Mouse (Mus musculus): ENCODE measurements at regions not wholly inside any gene's neighbourhood (a gene's known extent, or its start where the extent isn't known, plus 50 kb on each side); places are given as distances from the start of the nearest gene placed in this dataset.

DNA sequence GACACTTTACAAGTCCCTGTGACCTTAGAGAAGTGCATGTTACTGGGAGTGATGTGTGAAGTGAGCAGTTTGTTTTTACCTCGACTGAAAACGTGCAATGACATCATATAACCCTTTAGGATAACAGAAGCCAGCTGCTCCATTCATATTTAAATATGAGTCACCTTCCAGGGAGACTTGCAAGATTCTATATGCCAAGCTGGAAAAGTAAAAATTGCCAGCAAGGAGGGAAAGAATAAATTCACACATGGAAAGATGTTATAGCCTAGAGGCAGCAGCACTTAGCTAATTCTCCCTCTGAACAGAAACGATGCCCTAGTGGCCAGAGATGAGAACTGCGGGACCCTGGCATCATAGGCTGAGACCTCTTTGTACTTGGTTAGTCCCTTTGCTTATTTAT is 253.4 kb downstream of the Gm765 start:
- TF ChIP-seq POLR2A (IDR thresholded peaks at IDR 0.05; ENCODE audit: control insufficient read depth, low read depth, low read length) (no peak), CTCF (IDR thresholded peaks at IDR 0.05; ENCODE audit: control insufficient read depth, insufficient read depth, insufficient replicate concordance, low read depth, low read length) (no peak)
